Mouse (Mus musculus) liver, embryonic 14.5 days (tissue): Measurements from ENCODE around the gene Cpsf6. TPM values are rescaled to one million over a fixed set of nuclear protein-coding genes. Genes with fewer than 3 reads are reported as not detected.
"Not testable (repeated sequence)": the region's sequence is repeated elsewhere in the genome, so short reads cannot be mapped to it uniquely, and the experiment has no call there.

Experiments used
- ATAC-seq: fragments of 200-750 bp; cut with Nextera tagmentation; 2 replicates; pipeline ENCODE4 v1.8.0; 2017; ENCODE audit warnings: moderate number of reproducible peaks, mild to moderate bottlenecking, moderate library complexity; ENCODE audit not compliant: insufficient read depth
- DNase-seq, 3 experiments: peaks; one replicate each; pipeline ENCODE4 v3.0.0-alpha.2; 2012 to 2013; ENCODE audit warnings: low read depth in 3 of 3, low spot score in 3 of 3
- H3K27ac ChIP-seq: fragments of 300-500 bp; sonication (generic); 2 replicates; pipeline ENCODE4 v1.5.1; 2014; ENCODE audit warnings: moderate library complexity, mild to moderate bottlenecking, control low read depth, inconsistent platforms
- H3K27me3 ChIP-seq: fragments of 300-500 bp; sonication (generic); 2 replicates; pipeline ENCODE4 v1.6.1; 2014; ENCODE audit warnings: mild to moderate bottlenecking, low read length, moderate library complexity; ENCODE audit not compliant: control insufficient read depth, insufficient read depth
- H3K36me3 ChIP-seq: fragments of 300-500 bp; sonication (generic); replicated peaks from 2 replicates; pipeline ENCODE4 v1.6.1; 2014; ENCODE audit warnings: low read depth; ENCODE audit not compliant: control insufficient read depth, insufficient read depth
- H3K4me1 ChIP-seq, 2 experiments: fragments of 200-500 bp in 1 of 2; fragments of 300-500 bp in 1 of 2; sonication (generic) in 1 of 2; replicated peaks; 2 replicates each; pipeline ENCODE4 v1.6.1; 2012 to 2014; ENCODE audit warnings: antibody characterized with exemption in 1 of 2, inconsistent platforms in 1 of 2, low read length in 1 of 2; ENCODE audit not compliant: control insufficient read depth in 2 of 2, insufficient read depth in 2 of 2
- H3K4me2 ChIP-seq: fragments of 300-500 bp; sonication (generic); 2 replicates; pipeline ENCODE4 v1.6.1; 2014; ENCODE audit warnings: low read depth, mild to moderate bottlenecking, control low read depth, moderate library complexity
- H3K4me3 ChIP-seq, 2 experiments: fragments of 200-500 bp in 1 of 2; fragments of 300-500 bp in 1 of 2; sonication (generic) in 1 of 2; 2 replicates each; pipeline ENCODE4 v1.5.1; 2012 to 2014; ENCODE audit warnings: low read depth in 2 of 2, low read length in 2 of 2, mild to moderate bottlenecking in 2 of 2, control low read depth in 1 of 2, inconsistent platforms in 1 of 2, moderate library complexity in 1 of 2; ENCODE audit not compliant: insufficient read depth in 1 of 2
- H3K9ac ChIP-seq: fragments of 300-500 bp; sonication (generic); replicated peaks from 2 replicates; pipeline ENCODE4 v1.6.1; 2014; ENCODE audit warnings: mild to moderate bottlenecking, control low read depth, moderate library complexity
- H3K9me3 ChIP-seq: fragments of 300-500 bp; sonication (generic); 2 replicates; pipeline ENCODE4 v1.6.1; 2016; ENCODE audit warnings: low read length, mixed read lengths; ENCODE audit not compliant: control insufficient read depth
- CTCF ChIP-seq: IDR thresholded peaks from 2 replicates; pipeline ENCODE4 v1.5.1; 2016; ENCODE audit warnings: antibody characterized with exemption, low read depth, control low read depth
- EP300 ChIP-seq: IDR thresholded peaks from 2 replicates; pipeline ENCODE4 v1.6.1; 2016; ENCODE audit warnings: antibody characterized with exemption, low read depth
- WGBS: fragments of 180-500 bp; shearing (Covaris S2); extraction: QIAGEN DNeasy Blood & Tissue Kit; methylation state at CpG from one replicate; pipeline ENCODE4 v1.1.7; 2014; ENCODE audit not compliant: insufficient replicate concordance; 5-methylcytosine and 5-hydroxymethylcytosine counted together
- polyA plus RNA-seq, 2 experiments: library from polyadenylated mRNA; depleted of rRNA in 1 of 2; stranded (reverse) in 1 of 2; unstranded in 1 of 2; fragments of >200 nt; fragmentation: Nextera tagmentation in 1 of 2; extraction: Ambion mirVana in 1 of 2; gene quantifications; 2 replicates each; pipeline versions ENCODE4 v1.2.1 to v1.2.3; 2012 to 2014

The Cpsf6 gene
- polyA plus RNA-seq, 2 experiments = 27.5 to 51.7 TPM

- WGBS = 47% methylated on average over 3 of the region's 3 CpGs
- Histone ChIP-seq H3K9ac (no peak overlapping the region), H3K4me2 (no peak overlapping the region), H3K36me3 (no peaks in the 10 kb centered on the region), H3K27ac (no peak overlapping the region), H3K27me3 (no peaks in the 10 kb centered on the region), H3K4me3 (no peak overlapping the region), H3K9me3 (no peaks in the 10 kb centered on the region), H3K4me1 (peaks cover 0 to 2% of the 10 kb centered on the region in 2 experiments; a peak in 1 of 4 replicates)
- no peak; the same call in 1 of the 2 replicates for TF ChIP-seq CTCF
- no peak for TF ChIP-seq EP300
- no peak for DNase-seq
- no peak for ATAC-seq
Measured at GRCm38 (mm10) chr10:117394738-117395550, 15.1 kb upstream of the Cpsf6 start.

GRCm38 (mm10) chr10:117393891-117394395 is 14.1 kb upstream of the Cpsf6 start:
- Histone ChIP-seq H3K4me2 (peak overlapping the region; percentile 74), H3K9me3 (no peaks in the 10 kb centered on the region), H3K27ac (no peak overlapping the region), H3K4me1 (peaks cover 0 to 2% of the 10 kb centered on the region in 2 experiments; a peak in 1 of 4 replicates), H3K4me3 (peak overlapping the region; percentile 46 to 63; a peak in 3 of 4 replicates), H3K36me3 (no peaks in the 10 kb centered on the region), H3K27me3 (no peaks in the 10 kb centered on the region), H3K9ac (peak overlapping the region; percentile 41)
- no peak for TF ChIP-seq EP300
- no peak for TF ChIP-seq CTCF
- DNase-seq = no peak
- WGBS = 39% methylated on average over 11 of the region's 11 CpGs
- no peak for ATAC-seq

- H3K9ac ChIP-seq = peak overlapping the region; percentile 48
- H3K4me1 ChIP-seq = peaks cover 0 to 2% of the 10 kb centered on the region in 2 experiments; a peak in 1 of 4 replicates
- ATAC-seq (peak; percentile 49; the same call in 1 of the 2 replicates), DNase-seq (peak in 1 of 3 experiments; percentile 58)
- TF ChIP-seq EP300 (no peak), CTCF (no peak)
- H3K9me3 ChIP-seq = no peaks in the 10 kb centered on the region
- no peak overlapping the region for H3K27ac ChIP-seq
- no peaks in the 10 kb centered on the region for H3K36me3 ChIP-seq
- peak overlapping the region; percentile 46 to 63 for H3K4me3 ChIP-seq
- 1% methylated on average over 23 of the region's 27 CpGs for WGBS
- no peaks in the 10 kb centered on the region for H3K27me3 ChIP-seq
- peak overlapping the region; percentile 74 for H3K4me2 ChIP-seq
Measured at GRCm38 (mm10) chr10:117393196-117393890, 13.5 kb upstream of the Cpsf6 start.

GRCm38 (mm10) chr10:117392832-117393195 is 13.0 kb upstream of the Cpsf6 start:
- Histone ChIP-seq H3K9ac (0 out of 2 replicates have a peak overlapping the region, but pooled peaks have one; percentile 48), H3K27ac (no peak overlapping the region), H3K27me3 (no peaks in the 10 kb centered on the region), H3K4me2 (peak overlapping the region; percentile 74), H3K4me3 (peak overlapping the region; percentile 46 to 63; a peak in 3 of 4 replicates), H3K4me1 (peaks cover 0 to 2% of the 10 kb centered on the region in 2 experiments; a peak in 1 of 4 replicates), H3K36me3 (no peaks in the 10 kb centered on the region), H3K9me3 (no peaks in the 10 kb centered on the region)
- WGBS = 4% methylated on average over 6 of the region's 6 CpGs
- no peak for TF ChIP-seq CTCF
- TF ChIP-seq EP300 = no peak
- ATAC-seq (0 out of 2 replicates have a peak, but pooled peaks have one; percentile 42), DNase-seq (no peak)

- not testable (repeated sequence) for ATAC-seq, H3K36me3 ChIP-seq, H3K9ac ChIP-seq, DNase-seq, H3K27ac ChIP-seq, H3K4me2 ChIP-seq, H3K9me3 ChIP-seq, H3K4me3 ChIP-seq, H3K4me1 ChIP-seq, H3K27me3 ChIP-seq
- WGBS = 72% methylated on average over 1 of the region's 1 CpGs
Measured at GRCm38 (mm10) chr10:117392397-117392796, 12.6 kb upstream of the Cpsf6 start.
